Mouse (Mus musculus): ENCODE results near the gene Mat2a. TPM values are rescaled to one million over a fixed set of nuclear protein-coding genes. Genes with fewer than 3 reads are reported as not detected.

Mat2a gene
- polyA plus RNA-seq, 1 experiment: 187 TPM

DNA sequence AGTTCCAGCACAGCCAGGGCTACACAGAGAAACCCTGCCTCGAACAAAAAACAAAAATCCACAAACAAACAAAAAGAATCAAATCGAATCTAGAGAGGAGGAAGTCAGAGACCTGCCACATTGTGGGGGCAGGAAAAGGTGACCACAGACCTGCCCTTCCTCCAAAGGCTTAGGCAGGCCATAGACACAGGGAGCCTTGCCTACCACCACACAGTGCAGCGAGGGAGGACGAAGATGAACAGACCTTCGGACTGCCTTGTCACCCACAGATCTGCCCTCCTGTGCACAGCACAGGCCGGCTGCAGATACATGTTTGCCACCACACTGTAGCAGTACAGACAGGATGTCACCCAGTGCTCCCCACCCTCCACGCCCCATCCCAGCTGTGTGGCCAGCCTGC, 28.8 kb downstream of the Mat2a start:
- TF ChIP-seq CTCF (IDR thresholded peaks at IDR 0.05; ENCODE audit: borderline replicate concordance, insufficient read depth, low read depth, low read length): no peak
- no peak for TF ChIP-seq POLR2A (IDR thresholded peaks at IDR 0.05; ENCODE audit: borderline replicate concordance, insufficient read depth, low read length)
- H3K4me3 ChIP-seq (replicated peaks; ENCODE audit: insufficient read depth, low read depth, low read length): no peak overlapping the region
- WGBS: 86% methylated on average over 7 of the region's 7 CpGs
- DNase-seq: no peak
- H3K27ac ChIP-seq (ENCODE audit: insufficient read depth, low read length): no peak overlapping the region
- no peaks in the 10 kb centered on the region for H3K27me3 ChIP-seq (ENCODE audit: control insufficient read depth, insufficient read depth, low read length)
- peaks cover 5% of the 10 kb centered on the region; the same call in 1 of the 2 replicates for H3K4me1 ChIP-seq (ENCODE audit: control insufficient read depth, insufficient read depth, low read length)

DNA sequence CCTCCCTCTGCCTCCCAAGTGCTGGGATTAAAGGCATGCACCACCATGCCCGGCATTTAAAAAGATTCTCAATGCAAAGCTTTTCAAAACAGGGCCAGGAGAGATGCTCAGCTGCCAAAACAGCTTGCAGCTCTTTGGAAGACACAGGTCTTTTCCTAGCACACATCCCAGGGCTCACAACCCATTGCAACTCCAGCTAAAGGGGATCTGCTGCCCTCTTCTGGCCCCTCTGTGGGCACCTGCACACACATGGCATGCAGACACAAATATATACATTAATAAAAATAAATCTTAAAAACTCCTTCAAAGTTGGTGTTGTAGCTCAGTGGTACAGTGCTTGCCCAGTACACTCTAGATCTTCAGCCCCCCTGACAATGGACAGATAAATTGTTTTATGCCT, 29.4 kb downstream of the Mat2a start:
- H3K27ac ChIP-seq (ENCODE audit: insufficient read depth, low read length): no peak overlapping the region
- no peak overlapping the region for H3K4me3 ChIP-seq (replicated peaks; ENCODE audit: insufficient read depth, low read depth, low read length)
- no peaks in the 10 kb centered on the region for H3K27me3 ChIP-seq (ENCODE audit: control insufficient read depth, insufficient read depth, low read length)
- H3K4me1 ChIP-seq (ENCODE audit: control insufficient read depth, insufficient read depth, low read length): peaks cover 2% of the 10 kb centered on the region; the same call in 1 of the 2 replicates
- no peak for DNase-seq
- WGBS: 16% methylated on average over 1 of the region's 1 CpGs
- TF ChIP-seq CTCF (IDR thresholded peaks at IDR 0.05; ENCODE audit: borderline replicate concordance, insufficient read depth, low read depth, low read length): no peak
- TF ChIP-seq POLR2A (IDR thresholded peaks at IDR 0.05; ENCODE audit: borderline replicate concordance, insufficient read depth, low read length): no peak

DNA sequence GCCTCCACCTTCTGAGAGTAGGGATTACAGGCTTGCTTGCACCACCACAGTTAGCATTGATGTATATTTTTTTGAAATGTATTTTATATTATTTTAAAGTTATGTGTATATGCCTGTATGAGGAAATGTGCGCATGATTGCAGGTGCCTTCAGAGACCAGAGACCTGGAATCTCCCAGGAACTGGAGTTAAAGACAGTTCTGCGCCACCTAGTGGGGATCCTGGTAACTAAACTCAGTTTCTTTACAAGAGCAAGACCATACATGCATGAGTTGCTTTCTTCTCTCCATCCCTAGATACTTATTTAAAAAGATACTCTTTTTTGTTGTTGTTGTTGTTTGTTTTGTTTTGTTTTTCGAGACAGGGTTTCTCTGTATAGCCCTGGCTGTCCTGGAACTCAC, 29.8 kb downstream of the Mat2a start:
- WGBS: 9% methylated on average over 3 of the region's 3 CpGs
- TF ChIP-seq CTCF (IDR thresholded peaks at IDR 0.05; ENCODE audit: borderline replicate concordance, insufficient read depth, low read depth, low read length) (peak; percentile 58; the same call in 1 of the 2 replicates), POLR2A (IDR thresholded peaks at IDR 0.05; ENCODE audit: borderline replicate concordance, insufficient read depth, low read length) (no peak)
- Histone ChIP-seq H3K4me1 (ENCODE audit: control insufficient read depth, insufficient read depth, low read length) (no peaks in the 10 kb centered on the region), H3K27ac (ENCODE audit: insufficient read depth, low read length) (no peak overlapping the region), H3K4me3 (replicated peaks; ENCODE audit: insufficient read depth, low read depth, low read length) (no peak overlapping the region), H3K27me3 (ENCODE audit: control insufficient read depth, insufficient read depth, low read length) (no peaks in the 10 kb centered on the region)
- DNase-seq: peak; percentile 49 to 61

DNA sequence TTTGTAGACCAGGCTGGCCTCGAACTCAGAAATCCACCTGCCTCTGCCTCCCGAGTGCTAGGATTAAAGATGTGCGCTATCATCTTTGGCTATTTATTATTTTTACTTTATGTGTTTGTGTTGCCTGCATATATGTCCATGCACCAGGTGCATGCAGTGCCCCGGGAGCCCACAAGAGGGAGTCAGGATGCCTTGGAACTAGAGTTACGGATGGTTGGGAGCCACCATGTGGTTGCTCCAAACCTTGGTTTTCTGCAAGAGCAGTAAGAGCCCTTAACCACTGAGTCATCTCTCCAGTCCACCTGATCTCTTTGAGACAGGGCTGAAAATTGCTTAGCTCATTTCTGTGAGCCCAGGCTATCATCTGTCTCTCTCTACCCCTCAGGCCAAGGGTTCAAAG, 32.2 kb downstream of the Mat2a start:
- TF ChIP-seq POLR2A (IDR thresholded peaks at IDR 0.05; ENCODE audit: borderline replicate concordance, insufficient read depth, low read length) (no peak), CTCF (IDR thresholded peaks at IDR 0.05; ENCODE audit: borderline replicate concordance, insufficient read depth, low read depth, low read length) (peak; percentile 96)
- no peaks in the 10 kb centered on the region for H3K27me3 ChIP-seq (ENCODE audit: control insufficient read depth, insufficient read depth, low read length)
- no peak overlapping the region for H3K27ac ChIP-seq (ENCODE audit: insufficient read depth, low read length)
- 3% methylated on average over 5 of the region's 5 CpGs for WGBS
- no peak overlapping the region for H3K4me3 ChIP-seq (replicated peaks; ENCODE audit: insufficient read depth, low read depth, low read length)
- H3K4me1 ChIP-seq (ENCODE audit: control insufficient read depth, insufficient read depth, low read length): no peaks in the 10 kb centered on the region
- peak; percentile 75 to 83 for DNase-seq

DNA sequence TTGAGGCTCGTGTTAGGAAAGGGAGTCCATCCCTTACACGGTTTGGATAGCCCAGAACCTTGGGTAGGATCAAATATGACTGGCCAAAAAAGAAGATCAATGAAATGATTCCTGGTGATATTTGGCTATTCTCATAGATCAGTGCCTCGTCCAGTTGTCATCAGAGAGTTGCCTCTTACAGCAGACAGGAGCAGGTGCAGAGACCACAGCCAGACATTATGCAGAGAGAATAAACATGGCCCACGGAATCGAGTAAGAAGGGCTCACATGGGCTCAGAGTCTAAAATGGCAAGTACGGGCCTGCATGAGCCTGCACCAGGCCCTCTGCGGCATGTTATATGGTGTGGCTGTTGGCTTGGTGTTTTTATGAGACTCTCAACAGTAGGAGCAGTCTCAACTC, 34.0 kb downstream of the Mat2a start:
- Histone ChIP-seq H3K4me1 (ENCODE audit: control insufficient read depth, insufficient read depth, low read length) (no peaks in the 10 kb centered on the region), H3K4me3 (replicated peaks; ENCODE audit: insufficient read depth, low read depth, low read length) (no peak overlapping the region), H3K27ac (ENCODE audit: insufficient read depth, low read length) (no peak overlapping the region), H3K27me3 (ENCODE audit: control insufficient read depth, insufficient read depth, low read length) (no peaks in the 10 kb centered on the region)
- no peak for DNase-seq
- no peak for TF ChIP-seq POLR2A (IDR thresholded peaks at IDR 0.05; ENCODE audit: borderline replicate concordance, insufficient read depth, low read length)
- TF ChIP-seq CTCF (IDR thresholded peaks at IDR 0.05; ENCODE audit: borderline replicate concordance, insufficient read depth, low read depth, low read length): no peak
- 81% methylated on average over 7 of the region's 7 CpGs for WGBS

DNA sequence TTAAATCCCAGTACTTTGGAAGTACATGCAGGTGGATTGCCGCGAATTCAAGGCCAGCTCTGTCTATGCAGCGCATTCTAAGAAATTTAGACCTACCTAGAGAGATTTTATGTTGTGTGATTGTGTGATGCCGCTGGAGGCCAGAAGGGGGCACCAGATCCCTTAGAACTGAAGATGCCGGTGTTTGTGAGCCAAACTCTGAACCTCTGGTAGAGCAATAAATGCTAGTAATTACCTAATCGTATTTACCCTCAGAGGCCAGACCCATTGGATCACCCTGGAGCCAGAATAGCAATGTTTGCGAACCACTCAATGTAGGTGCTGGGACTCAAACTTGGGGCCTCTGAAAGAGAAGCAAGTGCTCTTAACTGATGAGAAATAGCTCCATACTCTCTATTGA, 37.5 kb downstream of the Mat2a start:
- Histone ChIP-seq H3K27ac (ENCODE audit: insufficient read depth, low read length) (no peak overlapping the region), H3K27me3 (ENCODE audit: control insufficient read depth, insufficient read depth, low read length) (no peaks in the 10 kb centered on the region), H3K4me1 (ENCODE audit: control insufficient read depth, insufficient read depth, low read length) (no peaks in the 10 kb centered on the region), H3K4me3 (replicated peaks; ENCODE audit: insufficient read depth, low read depth, low read length) (no peak overlapping the region)
- peak; percentile 74 for TF ChIP-seq CTCF (IDR thresholded peaks at IDR 0.05; ENCODE audit: borderline replicate concordance, insufficient read depth, low read depth, low read length)
- TF ChIP-seq POLR2A (IDR thresholded peaks at IDR 0.05; ENCODE audit: borderline replicate concordance, insufficient read depth, low read length): no peak
- peak; percentile 64 to 75 for DNase-seq
- WGBS: 27% methylated on average over 7 of the region's 7 CpGs

DNA sequence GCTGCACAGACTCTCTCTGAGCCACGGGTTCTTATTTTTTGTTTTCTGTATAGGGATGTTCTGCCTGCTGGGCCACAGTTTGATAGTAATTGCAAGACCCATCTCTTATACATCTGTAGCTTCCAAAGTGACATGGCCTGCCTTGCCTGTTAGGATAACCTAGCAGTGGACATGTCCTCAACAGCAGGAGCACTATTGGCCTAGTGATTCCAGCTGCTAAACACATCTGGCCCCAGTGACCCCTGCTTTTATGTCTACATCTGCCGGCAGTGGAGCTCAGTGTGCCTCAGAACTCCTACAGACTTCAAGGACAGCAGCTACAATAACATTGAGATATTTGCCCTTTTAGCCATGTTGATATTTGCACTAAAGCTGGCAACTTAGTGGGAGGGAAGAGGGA, 39.4 kb downstream of the Mat2a start:
- WGBS: 40% methylated on average over 2 of the region's 2 CpGs
- H3K27me3 ChIP-seq (ENCODE audit: control insufficient read depth, insufficient read depth, low read length): no peaks in the 10 kb centered on the region
- no peak for TF ChIP-seq POLR2A (IDR thresholded peaks at IDR 0.05; ENCODE audit: borderline replicate concordance, insufficient read depth, low read length)
- TF ChIP-seq CTCF (IDR thresholded peaks at IDR 0.05; ENCODE audit: borderline replicate concordance, insufficient read depth, low read depth, low read length): no peak
- no peak for DNase-seq
- no peak overlapping the region for H3K27ac ChIP-seq (ENCODE audit: insufficient read depth, low read length)
- no peaks in the 10 kb centered on the region for H3K4me1 ChIP-seq (ENCODE audit: control insufficient read depth, insufficient read depth, low read length)
- H3K4me3 ChIP-seq (replicated peaks; ENCODE audit: insufficient read depth, low read depth, low read length): no peak overlapping the region

DNA sequence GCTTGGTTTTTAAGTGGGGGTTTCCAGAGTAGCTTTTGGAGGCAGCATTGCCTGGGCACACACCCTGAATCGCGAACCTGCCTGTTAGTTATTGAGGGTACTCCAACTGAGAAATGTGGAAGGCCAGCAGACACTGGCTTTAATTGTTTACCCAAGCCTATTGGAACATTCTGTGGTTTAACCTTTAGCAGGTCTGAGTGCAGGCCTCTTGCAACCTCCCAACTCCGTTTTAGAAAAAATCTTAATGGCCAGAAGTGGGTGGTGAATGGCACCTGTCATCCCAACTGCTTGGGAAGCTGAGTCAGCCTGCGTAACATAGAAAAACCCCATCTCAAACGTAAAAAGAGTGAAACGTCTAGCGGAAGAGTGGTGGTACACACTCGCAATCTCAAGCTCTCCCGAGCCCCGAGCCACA, 42.5 kb downstream of the Mat2a start:
- WGBS: 84% methylated on average over 10 of the region's 10 CpGs
- Histone ChIP-seq H3K4me3 (replicated peaks; ENCODE audit: insufficient read depth, low read depth, low read length) (no peak overlapping the region), H3K27ac (ENCODE audit: insufficient read depth, low read length) (no peak overlapping the region), H3K4me1 (ENCODE audit: control insufficient read depth, insufficient read depth, low read length) (no peaks in the 10 kb centered on the region), H3K27me3 (ENCODE audit: control insufficient read depth, insufficient read depth, low read length) (no peaks in the 10 kb centered on the region)
- TF ChIP-seq CTCF (IDR thresholded peaks at IDR 0.05; ENCODE audit: borderline replicate concordance, insufficient read depth, low read depth, low read length) (no peak), POLR2A (IDR thresholded peaks at IDR 0.05; ENCODE audit: borderline replicate concordance, insufficient read depth, low read length) (no peak)
- DNase-seq: no peak
